In genomic region chr7:80583981-80584380, GRCm38 (mm10) we compare ENCODE assay signal across 8 mouse cellular contexts. TPM values are rescaled to one million over a fixed set of nuclear protein-coding genes. Genes with fewer than 3 reads are reported as not detected.
A peak's percentile ranks its signal among the peaks of the same experiment; 100 is the strongest.
DNase-seq lines count a peak whose midpoint lies in the region; ATAC-seq and TF ChIP-seq lines count a peak whose summit lies in the region.

No protein-coding gene starts in this region.

- H3K9me3 ChIP-seq in intestine, postnatal 0 days (ENCODE audit: control insufficient read depth) = no peaks in the 10 kb centered on the region
- H3K9me3 ChIP-seq in liver, embryonic 11.5 days (ENCODE audit: control insufficient read depth, low read length) = no peaks in the 10 kb centered on the region

- no peak for TF ChIP-seq POLR2A in cerebellum, adult 2 months (IDR thresholded peaks at IDR 0.05; ENCODE audit: borderline replicate concordance, insufficient read depth, low read length)

- WGBS in cerebellum, adult 2 months = 26% methylated on average over 6 of the region's 6 CpGs
- 37% methylated on average over 6 of the region's 6 CpGs for WGBS in intestine, postnatal 0 days
- WGBS in liver, embryonic 11.5 days = 35% methylated on average over 6 of the region's 6 CpGs

- peak; percentile 84 for TF ChIP-seq CTCF in cerebellum, adult 2 months (IDR thresholded peaks at IDR 0.05; ENCODE audit: borderline replicate concordance, insufficient read depth, low read depth, low read length)
- TF ChIP-seq CTCF in intestine, postnatal 0 days (IDR thresholded peaks at IDR 0.05; ENCODE audit: low read depth) = peak; percentile 92

- no peaks in the 10 kb centered on the region for H3K27me3 ChIP-seq in cerebellum, adult 2 months (ENCODE audit: control insufficient read depth, insufficient read depth, low read length)
- no peaks in the 10 kb centered on the region for H3K27me3 ChIP-seq in intestine, postnatal 0 days (replicated peaks; ENCODE audit: control insufficient read depth, insufficient read depth, low read length)
- no peaks in the 10 kb centered on the region for H3K27me3 ChIP-seq in liver, embryonic 11.5 days (replicated peaks; ENCODE audit: control insufficient read depth, insufficient read depth, low read length)

- no peak overlapping the region for H3K4me3 ChIP-seq in cerebellum, adult 2 months (replicated peaks; ENCODE audit: insufficient read depth, low read depth, low read length)
- no peak overlapping the region for H3K4me3 ChIP-seq in intestine, postnatal 0 days (ENCODE audit: low read depth, low read length)
- no peak overlapping the region for H3K4me3 ChIP-seq in liver, embryonic 11.5 days (ENCODE audit: low read depth, low read length)

- H3K4me2 ChIP-seq in intestine, postnatal 0 days (replicated peaks; ENCODE audit: low read depth) = no peak overlapping the region
- H3K4me2 ChIP-seq in liver, embryonic 11.5 days = no peak overlapping the region

- ATAC-seq in frontal cortex, adult (ENCODE audit: low TSS enrichment) = peak; percentile 64; the same call in 1 of the 2 replicates
- ATAC-seq in intestine, postnatal 0 days = no peak
- ATAC-seq in liver, embryonic 11.5 days (replicated peaks; ENCODE audit: low FRiP score) = 0 out of 2 replicates have a peak, but pooled peaks have one; percentile 11

- peaks cover 31% of the 10 kb centered on the region for H3K4me1 ChIP-seq in cerebellum, adult 2 months (ENCODE audit: control insufficient read depth, insufficient read depth, low read length)
- no peaks in the 10 kb centered on the region for H3K4me1 ChIP-seq in intestine, postnatal 0 days (replicated peaks; ENCODE audit: control insufficient read depth, insufficient read depth, low read length)
- peaks cover 6% of the 10 kb centered on the region; the same call in 1 of the 2 replicates for H3K4me1 ChIP-seq in liver, embryonic 11.5 days (replicated peaks; ENCODE audit: control insufficient read depth, insufficient read depth, low read length)

- DNase-seq in 3134 (ENCODE audit: extremely low read depth, insufficient read length, low spot score) = peak; percentile 30
- DNase-seq in CD8-positive naive resting alpha-beta T cell, adult 2 months (ENCODE audit: low read depth in 2 of 2, low spot score in 2 of 2) = peak; percentile 28 to 52
- peak; percentile 61 to 64 for DNase-seq in cerebellum, adult 2 months
- no peak for DNase-seq in liver, embryonic 11.5 days (ENCODE audit: low spot score)
- peak; percentile 77 for DNase-seq in naive thymus-derived CD4-positive, alpha-beta T cell, adult 2 months (ENCODE audit: low read depth)
- DNase-seq in thymus, postnatal 0 days (ENCODE audit: low spot score) = peak; percentile 72

- H3K36me3 ChIP-seq in intestine, postnatal 0 days (ENCODE audit: control insufficient read depth, insufficient read depth) = peaks cover 7% of the 10 kb centered on the region; the same call in 1 of the 2 replicates
- no peaks in the 10 kb centered on the region; the same call in 1 of the 2 replicates for H3K36me3 ChIP-seq in liver, embryonic 11.5 days (ENCODE audit: control insufficient read depth, insufficient read depth, low read length)

- H3K9ac ChIP-seq in intestine, postnatal 0 days (ENCODE audit: low read depth, low read length) = no peak overlapping the region
- no peak overlapping the region for H3K9ac ChIP-seq in liver, embryonic 11.5 days (ENCODE audit: low read depth, low read length)

- H3K27ac ChIP-seq in cerebellum, adult 2 months (ENCODE audit: insufficient read depth, low read length) = no peak overlapping the region
- H3K27ac ChIP-seq in intestine, postnatal 0 days (ENCODE audit: low read depth, low read length) = no peak overlapping the region
- no peak overlapping the region for H3K27ac ChIP-seq in liver, embryonic 11.5 days (ENCODE audit: low read depth, low read length)

RNA-seq across cellular contexts. Expression of gene Blm, which starts 49.1 kb away (rescaled TPM):
- polyA plus RNA-seq in cerebellum, adult 2 months (2012; rRNA removed) = 5.4 and 6.4 TPM in 2 replicates
- 2.7 and 3.1 TPM in 2 replicates for polyA plus RNA-seq in intestine, postnatal 0 days (2015; fragmentation: Nextera tagmentation; extraction: Ambion mirVana)
- polyA plus RNA-seq in liver, embryonic 11.5 days (2014; fragmentation: Nextera tagmentation; extraction: Ambion mirVana) = 54.8 and 58.3 TPM in 2 replicates
- polyA plus RNA-seq in thymus, postnatal 0 days (2015; fragmentation: Nextera tagmentation; extraction: Ambion mirVana) = 14.6 and 19.5 TPM in 2 replicates
